Mouse (Mus musculus) Patski (cell line): ENCODE data around the gene Ctrc. TPM values are rescaled to one million over a fixed set of nuclear protein-coding genes. Genes with fewer than 3 reads are reported as not detected.

ENCODE experiments used
- ATAC-seq: fragments of 100-300 bp; one replicate; pipeline ENCODE4 v1.8.0; 2021
- CTCF ChIA-PET: fragments of 350-600 bp; sonication (Branson Sonifier 250); formaldehyde crosslinking; loops from one replicate; lab custom pipeline; 2022; ENCODE audit warnings: inconsistent platforms; lab: Charles Lee
- POLR2A ChIA-PET: fragments of 350-600 bp; sonication (Branson Sonifier 250); formaldehyde crosslinking; loops from one replicate; lab custom pipeline; 2022; ENCODE audit warnings: antibody characterized with exemption, inconsistent platforms; lab: Charles Lee
- DNase-seq: peaks from one replicate; pipeline ENCODE4 v3.0.0-alpha.2; 2011; ENCODE audit warnings: low read depth, low spot score
- H3K27me3 ChIP-seq: fragments of 371-371 bp; one replicate; pipeline ENCODE4 v1.5.1; 2021
- CTCF ChIP-seq: fragments of 100-300 bp; IDR thresholded peaks from one replicate; pipeline ENCODE4 v1.5.1; 2021
- in situ Hi-C: fragments of 300-500 bp; cut with MboI; formaldehyde crosslinking; loops from 3 replicates; pipeline ENCODE4 v1.11.1; 2018; ENCODE audit warnings: low pct_unique_long_range_greater_than_20kb, mixed read lengths
- polyA plus RNA-seq: library from polyadenylated mRNA; unstranded; gene quantifications from one replicate; pipeline ENCODE4 v1.2.3, GENCODE M21; 2021

Ctrc gene
- polyA plus RNA-seq, 1 experiment from 2014 or later = not detected

DNA sequence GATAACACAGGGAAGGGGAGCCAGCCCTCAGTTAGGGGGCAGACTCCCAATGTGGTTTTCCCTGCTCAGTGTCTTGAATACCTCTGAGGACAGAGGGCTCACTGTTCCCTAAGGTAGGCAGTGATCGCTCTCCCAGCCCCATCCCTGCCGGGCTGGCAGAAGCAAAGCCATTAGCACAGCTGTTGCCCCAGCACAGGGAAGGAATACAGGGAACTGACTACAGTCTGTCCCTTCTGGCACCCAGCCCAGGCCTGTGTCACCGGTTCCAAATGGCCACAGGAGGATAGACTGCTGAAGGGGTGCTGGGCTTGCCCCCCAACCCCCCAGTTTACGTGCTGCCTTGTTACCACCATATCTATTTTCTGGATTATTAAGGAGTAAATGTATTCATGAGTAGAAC, 21.3 kb upstream of the Ctrc start:
- CTCF ChIA-PET = interaction anchor here (1.0 to 2.5 kb wide), 3 partner anchors 13 to 90 kb away, joined by 3 to 9 read pairs (median 5); no protein-coding TSS in a partner anchor
- in situ Hi-C loops = no loop called here
- POLR2A ChIA-PET = interaction anchor here (1.0 kb wide), 1 partner anchor 62 kb away, joined by 4 read pairs; no protein-coding TSS in a partner anchor
- DNase-seq = no peak
- H3K27me3 ChIP-seq = no peaks in the 10 kb centered on the region
- ATAC-seq = peak; percentile 41
- TF ChIP-seq CTCF = no peak

DNA sequence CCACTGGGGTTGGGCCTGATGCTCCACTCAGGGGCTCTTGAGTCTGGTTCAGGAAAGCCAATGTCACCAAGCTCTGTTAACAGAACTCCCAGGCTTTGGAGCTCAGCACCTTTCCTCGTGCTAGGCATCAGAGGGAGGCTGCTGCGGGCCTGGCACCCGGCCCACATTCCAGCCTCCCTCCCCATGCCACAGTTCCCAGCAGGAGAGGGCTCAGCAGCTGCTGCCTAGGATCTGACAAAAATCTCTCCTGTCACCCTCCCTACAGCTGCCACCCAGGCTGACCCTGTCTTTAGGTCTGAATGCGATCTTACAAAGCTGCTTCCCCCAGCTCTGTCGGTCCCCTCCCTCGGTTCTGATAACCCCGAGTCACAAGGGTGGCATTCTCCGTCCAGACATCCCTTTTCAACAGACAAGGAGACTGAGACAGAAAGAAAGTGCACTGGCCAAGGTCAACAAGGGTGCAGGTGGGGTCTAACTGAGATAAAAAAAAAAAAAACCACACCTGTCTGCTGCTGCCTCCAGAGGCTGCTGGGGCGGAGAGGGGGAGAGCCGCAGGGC, 20.9 kb upstream of the Ctrc start:
- DNase-seq (no peak), ATAC-seq (peak; percentile 83)
- CTCF ChIA-PET = interaction anchor here (1.0 to 2.5 kb wide), 5 partner anchors 14 to 109 kb away, joined by 3 to 9 read pairs (median 5); no protein-coding TSS in a partner anchor
- no peaks in the 10 kb centered on the region for H3K27me3 ChIP-seq
- POLR2A ChIA-PET = interaction anchor here (1.0 kb wide), 1 partner anchor 62 kb away, joined by 4 read pairs; no protein-coding TSS in a partner anchor
- in situ Hi-C loops = no loop called here
- no peak for TF ChIP-seq CTCF

DNA sequence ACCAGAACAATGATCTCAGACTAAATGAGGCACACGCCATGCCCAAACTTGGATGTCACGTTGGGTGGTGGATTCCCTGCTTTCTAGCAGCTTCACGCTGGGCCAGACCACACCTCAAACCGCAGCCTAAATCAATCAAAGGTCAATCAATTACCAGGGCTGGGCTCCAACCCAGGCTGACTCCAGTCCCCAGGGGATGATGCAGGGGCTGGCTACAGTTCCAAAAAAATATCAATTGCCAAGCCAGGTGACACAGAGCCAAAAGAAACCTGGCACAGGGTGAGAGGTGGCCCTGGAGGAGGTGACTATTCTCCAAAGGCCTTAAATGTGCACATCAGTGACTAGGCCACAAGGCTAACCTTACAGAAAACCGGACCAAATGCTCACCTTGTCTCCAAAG, 19.4 kb upstream of the Ctrc start:
- in situ Hi-C loops = no loop called here
- TF ChIP-seq CTCF = no peak
- CTCF ChIA-PET = interaction anchor here (1.7 to 2.1 kb wide), 2 partner anchors 12 to 111 kb away, joined by 5 to 6 read pairs; no protein-coding TSS in a partner anchor
- POLR2A ChIA-PET = interaction anchor here (1.2 kb wide), 1 partner anchor 89 kb away, joined by 5 read pairs; no protein-coding TSS in a partner anchor
- DNase-seq (no peak), ATAC-seq (no peak)
- no peaks in the 10 kb centered on the region for H3K27me3 ChIP-seq

DNA sequence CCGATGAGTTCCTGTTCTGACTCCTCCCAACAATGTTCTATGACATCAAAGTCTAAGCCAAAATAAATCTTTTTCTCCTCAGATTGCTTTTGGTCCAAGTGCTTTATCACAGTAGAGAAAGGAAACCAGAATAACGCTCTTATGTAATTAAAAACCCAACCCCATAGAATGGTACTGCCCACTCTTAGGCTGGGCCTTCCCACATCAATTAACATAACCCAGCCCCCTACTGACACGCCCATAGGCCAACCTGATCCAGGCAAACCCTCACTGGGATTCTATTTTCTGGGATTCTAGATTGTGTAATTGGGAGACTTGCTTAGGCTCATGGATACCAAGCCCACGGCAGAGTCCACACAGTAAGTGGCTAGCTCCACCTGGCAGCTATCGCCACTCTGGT, 18.8 kb upstream of the Ctrc start:
- POLR2A ChIA-PET = no interaction called here
- in situ Hi-C loops = no loop called here
- TF ChIP-seq CTCF = no peak
- ATAC-seq (no peak), DNase-seq (no peak)
- H3K27me3 ChIP-seq = no peaks in the 10 kb centered on the region
- CTCF ChIA-PET = interaction anchor here (2.1 kb wide), 1 partner anchor 12 kb away, joined by 6 read pairs; no protein-coding TSS in a partner anchor

DNA sequence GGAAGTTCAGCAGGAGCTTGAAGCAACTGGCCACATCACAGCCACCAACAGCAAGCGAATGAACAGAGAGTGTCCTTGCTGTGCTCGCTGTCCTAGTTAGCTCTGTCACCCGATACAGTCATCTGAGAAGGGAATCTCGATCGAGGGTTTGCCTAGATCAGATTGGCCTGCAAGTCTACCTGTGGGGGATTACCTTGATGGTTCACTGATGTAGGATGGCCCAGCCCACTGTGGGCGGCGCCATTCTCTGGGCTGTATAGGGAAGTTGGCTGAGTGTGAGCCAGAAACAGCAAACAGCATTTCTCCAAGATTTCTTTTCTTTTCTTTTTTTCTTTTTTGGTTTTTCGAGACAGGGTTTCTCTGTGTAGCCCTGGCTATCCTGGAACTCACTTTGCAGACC, 18.3 kb upstream of the Ctrc start:
- ATAC-seq (no peak), DNase-seq (no peak)
- no peaks in the 10 kb centered on the region for H3K27me3 ChIP-seq
- TF ChIP-seq CTCF = no peak
- ChIA-PET CTCF (no interaction called here), POLR2A (no interaction called here)
- in situ Hi-C loops = no loop called here

DNA sequence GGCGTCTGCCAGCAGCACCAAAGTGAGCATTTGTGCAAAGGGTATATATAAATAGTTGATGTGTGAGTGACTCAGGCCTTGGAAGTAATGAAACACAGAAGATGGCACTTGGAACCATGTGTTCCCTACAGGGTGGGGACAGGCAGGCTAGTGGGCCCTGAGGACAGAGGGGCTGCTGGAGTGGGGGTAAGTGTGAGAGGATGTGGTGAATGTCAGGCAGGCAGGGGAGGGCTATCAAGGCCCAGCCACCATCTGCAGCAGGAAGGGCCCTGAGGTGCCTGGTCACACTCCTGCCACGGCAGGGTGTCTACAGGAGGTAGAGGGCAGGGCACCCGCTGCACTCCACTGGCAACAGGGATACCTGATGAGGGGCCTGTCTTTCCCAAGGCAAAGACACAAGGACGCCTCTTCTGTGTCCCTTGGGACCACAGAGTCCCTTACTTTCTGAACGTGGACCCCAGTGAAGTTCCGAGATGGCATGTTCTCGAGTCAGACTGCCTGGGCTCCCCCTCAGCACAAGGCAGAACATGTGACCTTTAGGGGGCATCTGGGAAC, 17.6 kb upstream of the Ctrc start:
- in situ Hi-C loops = no loop called here
- ChIA-PET CTCF (no interaction called here), POLR2A (no interaction called here)
- no peak for DNase-seq
- ATAC-seq = no peak
- no peaks in the 10 kb centered on the region for H3K27me3 ChIP-seq
- no peak for TF ChIP-seq CTCF

DNA sequence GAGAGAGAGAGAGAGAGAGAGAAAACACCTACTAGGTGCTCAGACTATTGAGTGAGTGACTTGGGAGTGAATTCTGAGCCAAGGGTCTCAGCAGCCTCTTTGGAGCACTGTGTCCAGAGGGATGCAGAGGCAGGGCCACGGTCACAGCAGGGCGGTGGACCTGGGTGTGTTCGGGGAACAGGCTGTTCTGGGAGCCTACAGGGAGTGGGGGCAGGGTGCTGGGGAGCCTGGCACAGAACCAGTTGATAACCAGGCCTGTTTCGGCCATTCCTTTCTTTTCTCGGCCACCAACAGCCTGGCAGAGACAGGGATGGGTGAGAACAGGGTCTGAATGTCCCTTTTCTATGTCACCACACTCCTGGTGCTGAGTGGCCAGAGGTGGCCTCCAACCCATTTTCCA, 16.7 kb upstream of the Ctrc start:
- POLR2A ChIA-PET = no interaction called here
- DNase-seq (no peak), ATAC-seq (no peak)
- CTCF ChIA-PET = no interaction called here
- in situ Hi-C loops = no loop called here
- TF ChIP-seq CTCF = no peak
- H3K27me3 ChIP-seq = no peaks in the 10 kb centered on the region

DNA sequence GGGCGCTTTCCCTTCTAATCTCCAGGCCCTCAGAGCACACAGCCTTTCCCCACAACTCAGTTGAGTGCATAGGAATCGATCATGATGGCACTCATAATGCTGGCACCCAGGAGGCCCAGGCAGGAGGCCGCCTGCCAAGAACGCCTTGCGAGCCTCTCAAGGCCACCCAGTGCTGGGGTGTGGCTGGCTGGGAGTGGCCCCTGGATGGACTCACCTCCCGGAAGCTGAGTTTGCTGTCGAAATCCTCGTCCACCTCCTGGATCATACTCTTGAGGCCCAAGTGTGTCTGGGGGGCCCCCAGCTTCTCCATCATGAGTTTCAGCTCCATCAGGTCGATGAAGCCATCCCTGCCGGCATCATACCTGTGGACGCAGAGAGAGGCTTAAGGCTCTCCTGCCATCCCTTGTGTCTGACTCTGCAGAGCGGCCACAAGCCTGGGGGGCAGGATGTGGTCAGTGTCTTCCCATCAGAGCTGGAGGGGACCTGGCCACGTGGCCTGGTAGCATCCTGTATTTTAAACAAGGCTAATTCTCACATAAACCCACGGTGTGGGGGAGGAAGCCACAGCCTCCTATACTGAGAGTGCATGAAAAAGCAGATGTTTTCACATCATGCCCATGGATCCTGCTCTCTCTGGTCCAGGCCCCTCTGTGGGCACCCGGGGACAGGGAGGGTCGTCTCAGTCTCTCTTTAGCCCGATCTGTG, 15.6 kb upstream of the Ctrc start:
- ATAC-seq (no peak), DNase-seq (no peak)
- in situ Hi-C loops = no loop called here
- H3K27me3 ChIP-seq = no peaks in the 10 kb centered on the region
- ChIA-PET POLR2A (interaction anchor here (0.7 kb wide), 1 partner anchor 879 kb away, joined by 3 read pairs; no protein-coding TSS in a partner anchor), CTCF (no interaction called here)
- no peak for TF ChIP-seq CTCF

DNA sequence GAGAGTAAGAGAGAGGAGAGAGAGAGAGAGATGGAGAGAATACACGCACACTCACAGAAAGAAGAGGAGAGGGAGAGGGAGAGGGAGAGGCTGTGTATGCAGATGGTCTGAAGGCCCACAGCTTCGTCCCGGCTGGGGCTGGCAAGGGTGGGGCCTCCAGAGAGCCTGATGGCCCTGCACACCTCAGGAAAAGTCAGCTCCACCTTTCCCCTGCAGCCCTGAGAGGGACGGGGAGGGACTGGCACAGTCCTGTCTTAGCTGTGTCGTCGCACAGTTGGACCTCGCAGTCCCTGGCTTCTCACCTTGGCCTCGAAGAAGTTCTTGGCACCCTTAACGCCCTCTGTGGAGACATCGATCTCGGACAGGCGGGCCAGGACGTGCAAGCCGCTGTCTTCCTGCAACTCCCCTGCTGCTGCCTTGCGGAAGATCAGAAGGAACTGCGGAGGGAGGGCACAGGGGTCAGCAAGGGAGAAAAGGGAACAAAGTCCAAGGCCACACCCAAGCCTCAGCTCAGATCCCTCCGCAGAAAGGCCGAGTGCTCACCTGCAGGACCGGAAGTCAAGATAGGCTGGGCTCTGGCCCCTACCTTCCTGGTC, 14.2 kb upstream of the Ctrc start:
- ATAC-seq = no peak
- ChIA-PET CTCF (no interaction called here), POLR2A (no interaction called here)
- no peaks in the 10 kb centered on the region for H3K27me3 ChIP-seq
- in situ Hi-C loops = no loop called here
- no peak for TF ChIP-seq CTCF
- no peak for DNase-seq

DNA sequence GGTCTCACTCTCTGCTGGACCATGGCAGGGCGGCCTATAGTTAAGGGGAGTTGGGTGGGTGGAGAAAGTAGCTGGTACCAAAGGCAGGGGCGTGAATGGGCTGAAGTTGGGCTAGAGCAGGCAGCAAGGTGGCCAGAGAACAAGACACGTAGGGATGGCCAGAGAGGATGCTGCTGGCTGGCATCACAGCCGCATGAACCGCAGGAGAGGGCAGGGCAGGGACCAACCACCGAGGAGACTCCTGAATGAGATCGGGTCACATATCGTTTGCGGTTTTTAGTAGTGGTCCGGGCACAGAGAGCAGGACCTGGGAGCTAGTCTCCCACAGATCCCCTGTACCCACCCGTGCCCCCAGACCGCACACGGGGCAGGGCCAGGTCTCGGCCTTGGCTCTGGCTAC, 13.2 kb upstream of the Ctrc start:
- TF ChIP-seq CTCF = no peak
- no peak for ATAC-seq
- in situ Hi-C loops = loop anchor here (5.0 kb wide), 1 partner anchor 98 kb away; no protein-coding TSS in a partner anchor
- POLR2A ChIA-PET = no interaction called here
- H3K27me3 ChIP-seq = no peaks in the 10 kb centered on the region
- CTCF ChIA-PET = no interaction called here
- no peak for DNase-seq
